Mouse (Mus musculus): ENCODE results near the gene Camk2g.

Gene Camk2g

DNA sequence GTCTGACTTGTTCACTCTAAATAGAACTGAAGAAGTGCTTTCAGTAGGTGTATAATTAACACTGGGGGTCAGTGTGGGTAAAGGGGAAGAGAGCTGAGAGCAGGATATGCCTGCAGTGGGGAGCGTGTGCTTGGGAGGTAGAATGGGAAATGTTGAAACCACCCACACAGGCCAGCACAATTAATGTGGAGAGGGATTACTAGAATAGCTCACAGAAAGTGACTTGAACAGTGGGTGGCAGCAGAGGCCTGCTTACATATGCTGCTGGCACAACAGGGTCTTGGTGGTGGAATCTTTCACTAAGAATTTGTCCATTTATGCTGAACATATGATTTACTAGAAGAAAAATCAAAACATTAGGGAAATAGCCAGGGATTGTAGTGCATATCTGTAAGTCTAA, 96.9 kb downstream of the Camk2g start:
- peak; percentile 70 for DNase-seq

DNA sequence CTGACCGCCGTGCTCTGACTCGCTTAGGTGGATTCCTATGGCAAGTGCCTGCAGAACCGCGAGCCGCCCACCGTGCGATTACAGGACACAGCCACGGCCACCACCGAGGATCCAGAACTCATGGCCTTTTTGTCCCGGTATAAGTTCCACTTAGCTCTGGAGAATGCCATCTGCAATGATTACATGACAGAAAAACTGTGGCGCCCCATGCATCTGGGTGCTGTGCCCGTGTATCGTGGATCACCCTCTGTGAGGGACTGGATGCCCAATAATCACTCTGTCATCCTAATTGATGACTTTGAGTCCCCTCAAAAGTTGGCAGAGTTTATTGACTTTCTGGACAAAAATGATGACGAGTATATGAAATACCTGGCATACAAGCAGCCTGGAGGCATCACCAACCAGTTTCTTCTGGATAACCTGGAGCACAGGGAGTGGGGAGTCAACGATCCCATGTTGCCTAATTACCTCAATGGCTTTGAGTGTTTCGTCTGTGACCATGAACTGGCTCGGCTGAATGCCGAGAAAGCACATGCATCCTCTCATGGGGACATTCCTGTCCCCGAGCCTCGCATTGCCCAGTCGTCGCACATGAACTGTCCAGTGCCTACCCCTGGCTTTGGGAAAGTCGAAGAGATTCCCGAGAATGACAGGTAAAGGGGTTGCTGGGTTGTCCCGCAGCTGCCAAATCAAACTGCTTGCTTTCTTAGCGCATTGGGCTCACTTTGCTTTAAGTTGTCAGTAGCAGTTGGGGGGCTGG, 97.9 kb downstream of the Camk2g start:
- no peak for DNase-seq

DNA sequence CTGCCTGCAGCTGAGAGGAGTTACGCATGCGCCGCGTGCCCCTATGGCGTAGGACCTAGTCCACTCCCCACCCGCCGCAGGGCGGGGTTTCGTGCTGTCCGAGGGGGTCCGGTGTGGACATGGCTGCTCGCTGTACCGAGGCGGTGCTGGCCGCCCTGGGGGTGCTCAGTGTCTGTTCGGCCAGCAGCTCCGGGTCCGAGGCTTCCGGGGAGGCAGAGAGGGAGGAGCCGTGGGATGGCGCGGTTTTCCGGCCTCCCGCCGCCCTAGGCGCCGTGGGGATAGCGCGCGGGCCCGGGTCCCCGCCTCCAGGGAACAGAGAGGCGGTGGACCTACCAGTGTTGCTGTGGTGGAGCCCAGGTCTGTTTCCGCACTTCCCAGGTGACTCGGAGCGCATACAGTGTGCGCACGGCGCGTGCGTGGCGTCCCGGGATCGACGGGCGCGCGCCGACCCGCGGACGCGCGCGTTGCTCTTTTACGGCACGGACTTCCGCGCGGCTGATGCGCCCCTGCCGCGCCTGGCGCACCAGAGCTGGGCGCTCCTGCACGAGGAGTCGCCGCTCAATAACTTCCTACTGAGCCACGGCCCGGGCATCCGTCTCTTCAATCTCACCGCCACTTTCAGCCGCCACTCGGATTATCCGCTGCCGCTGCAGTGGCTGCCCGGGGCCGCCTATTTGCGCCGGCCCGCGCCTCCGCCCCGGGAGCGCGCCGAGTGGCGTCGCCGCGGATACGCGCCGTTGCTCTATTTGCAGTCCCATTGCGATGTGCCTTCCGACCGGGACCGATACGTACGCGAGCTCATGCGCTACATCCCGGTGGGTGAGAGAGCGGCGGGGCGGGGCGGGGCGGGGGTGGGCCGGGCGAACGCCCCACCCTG, 98.8 kb downstream of the Camk2g start, which contains the start of gene Fut11:
Gene Fut11, plus strand, starts transcription at position 85 of the 877 bp plus-strand sequence.
- peak; percentile 96 for DNase-seq

DNA sequence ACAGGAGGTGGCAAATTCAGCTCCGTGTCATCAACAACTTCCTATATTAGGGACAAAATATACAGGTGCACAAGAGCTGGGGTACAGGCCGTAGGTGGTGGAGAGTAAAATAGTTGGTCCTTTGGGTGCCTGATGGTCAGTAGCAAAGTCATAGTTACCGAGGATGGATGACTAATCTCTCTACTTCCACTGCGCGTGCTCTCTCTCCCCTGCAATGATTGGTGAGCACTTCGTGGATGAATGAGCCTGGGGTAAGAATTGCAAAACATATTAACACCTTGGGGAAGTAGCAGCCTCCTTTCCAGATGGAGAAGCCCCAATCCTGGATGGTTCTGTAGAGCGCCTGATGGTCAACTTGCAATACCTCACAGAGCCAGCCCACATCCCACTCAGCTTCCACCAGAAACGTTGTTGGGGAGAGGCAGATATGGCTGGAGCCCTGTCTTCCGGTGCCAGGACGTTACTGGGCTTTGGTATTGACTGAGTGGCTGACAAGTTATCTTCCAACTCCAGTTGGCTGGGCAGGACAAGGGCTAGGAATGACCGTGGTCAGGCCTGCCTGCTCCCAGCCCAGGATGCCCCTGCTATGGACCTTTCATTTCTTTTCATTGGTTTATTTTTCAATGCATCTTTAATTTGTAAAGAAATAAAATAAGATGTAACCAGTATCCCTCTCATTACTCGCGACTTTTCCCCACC, 99.6 kb downstream of the Camk2g start:
- no peak for DNase-seq

DNA sequence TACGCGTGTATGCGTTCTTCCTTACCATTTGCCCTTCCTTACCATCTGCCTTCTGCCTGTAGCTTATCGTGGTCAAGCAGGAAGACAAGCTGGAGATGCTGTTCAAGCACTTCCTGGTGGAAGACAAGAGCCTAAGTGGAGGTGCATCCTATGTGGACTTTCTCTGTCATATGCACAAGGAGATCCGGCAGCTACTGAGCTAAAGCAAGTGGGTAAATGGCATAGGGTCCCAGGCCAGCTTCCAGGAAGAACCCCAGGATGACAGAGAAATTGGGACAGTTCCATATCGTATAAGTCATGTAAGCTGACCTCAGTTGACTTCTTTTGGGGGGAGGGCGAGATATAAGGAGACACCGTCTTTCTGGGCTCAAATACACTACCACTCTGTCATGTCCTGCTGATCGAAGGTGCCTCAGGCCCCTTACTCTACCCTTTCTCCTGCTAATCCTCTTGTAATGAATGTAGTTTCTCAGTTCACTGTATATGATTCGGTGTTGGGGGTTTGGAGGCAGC, 100.2 kb downstream of the Camk2g start:
- no peak for DNase-seq

DNA sequence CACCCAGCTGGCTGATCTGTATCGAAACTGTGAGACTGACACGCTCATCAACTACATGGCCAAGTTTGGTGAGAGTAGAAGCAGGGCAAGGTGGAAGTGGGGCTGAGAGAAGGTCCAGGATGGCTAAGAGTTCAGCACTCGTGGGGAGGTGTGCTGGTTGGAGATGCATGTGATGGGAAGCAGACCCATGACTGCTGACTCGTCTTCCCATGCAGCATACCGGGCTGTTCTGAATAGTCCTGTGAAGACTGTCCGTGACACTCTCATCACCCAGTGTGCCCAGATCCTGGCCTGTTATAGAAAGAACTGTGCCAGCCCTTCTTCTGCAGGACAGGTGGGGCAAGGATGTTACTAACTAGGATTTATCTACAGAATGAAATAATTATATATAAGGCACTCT, 102.1 kb downstream of the Camk2g start:
- DNase-seq: no peak

DNA sequence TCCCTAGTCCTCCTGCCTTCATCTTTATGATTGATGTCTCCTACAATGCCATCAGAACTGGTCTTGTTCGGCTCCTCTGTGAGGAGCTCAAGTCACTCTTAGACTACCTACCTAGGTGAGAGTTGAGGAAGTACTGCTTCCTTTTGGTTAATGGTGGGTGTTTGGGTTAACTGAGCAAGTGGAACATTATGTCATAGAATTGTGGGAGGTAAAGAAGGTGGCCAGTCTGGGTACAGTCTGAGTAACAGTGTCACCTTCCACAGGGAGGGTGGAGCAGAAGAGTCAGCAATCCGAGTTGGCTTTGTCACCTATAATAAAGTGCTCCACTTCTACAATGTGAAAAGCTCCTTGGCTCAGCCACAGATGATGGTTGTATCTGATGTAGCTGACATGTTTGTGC, 104.9 kb downstream of the Camk2g start:
- no peak for DNase-seq

DNA sequence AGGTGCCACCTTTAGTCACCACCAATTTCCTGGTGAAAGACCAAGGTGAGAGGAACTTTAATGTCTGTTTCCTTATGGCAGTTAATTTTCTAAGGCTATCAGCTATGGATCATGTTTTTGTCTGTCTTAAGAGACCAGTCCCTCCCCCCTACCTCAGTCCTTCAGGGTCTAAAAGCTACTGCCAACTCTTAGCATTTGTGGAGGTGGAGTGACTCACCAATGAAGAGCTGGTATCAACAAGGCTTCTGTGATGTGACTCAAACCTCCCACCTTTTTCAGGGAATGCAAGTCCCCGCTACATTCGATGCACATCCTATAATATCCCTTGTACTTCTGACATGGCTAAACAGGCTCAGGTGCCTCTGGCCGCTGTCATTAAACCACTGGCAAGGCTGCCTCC, 107.3 kb downstream of the Camk2g start:
- no peak for DNase-seq
